Mouse (Mus musculus) neutrophil, adult 5-6 weeks (primary cell): ENCODE measurements around the gene Tmem265. TPM values are rescaled to one million over a fixed set of nuclear protein-coding genes. Genes with fewer than 3 reads are reported as not detected.

Experiments used
- ATAC-seq: fragments of 151-379, 151-347 bp; 2 replicates; pipeline ENCODE4 v1.8.0; 2017; ENCODE audit warnings: mild to moderate bottlenecking, moderate TSS enrichment; ENCODE audit not compliant: insufficient number of reproducible peaks, poor library complexity, low FRiP score, severe bottlenecking; ENCODE audit errors: extremely low read depth
- total RNA-seq: library from RNA; stranded (forward); fragments of 200-1000 nt; gene quantifications from 2 replicates; pipeline ENCODE4 v1.2.3, GENCODE M21; 2017

Gene Tmem265
- total RNA-seq, result 0.58 and 9.6 TPM in 2 replicates

- no peak for ATAC-seq
These were observed at the start of gene Tmem265 for GRCm38 (mm10) chr7:127561340-127561858. Gene Tmem265 (plus strand): TSS chr7:127561390.

GRCm38 (mm10) chr7:127511808-127512230, 49.4 kb upstream of the Tmem265 start, which contains the start of gene Srcap:
Gene Srcap (plus strand): TSS chr7:127511983.
- ATAC-seq, result peak; percentile 95

- ATAC-seq, result peak; percentile 68
These were observed 48.8 kb upstream of the Tmem265 start for GRCm38 (mm10) chr7:127512231-127513015.

DNA sequence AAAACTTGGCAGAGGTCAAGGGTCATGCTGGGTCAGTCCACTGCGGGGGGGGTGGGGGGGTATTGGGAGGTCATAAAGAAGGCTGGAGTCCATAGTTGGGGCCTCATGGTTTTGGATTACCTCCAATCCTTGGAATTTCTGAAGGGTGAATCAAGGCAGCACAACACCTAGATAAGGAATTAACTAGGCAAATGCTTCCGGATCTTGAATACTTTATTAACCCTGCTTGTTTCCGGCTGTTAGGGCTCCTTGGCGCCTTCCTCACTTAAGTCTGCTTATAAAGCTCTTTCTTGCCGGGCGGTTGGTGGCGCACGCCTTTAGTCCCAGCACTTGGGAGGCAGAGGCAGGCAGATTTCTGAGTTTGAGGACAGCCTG, 48.2 kb upstream of the Tmem265 start:
- no peak for ATAC-seq

GRCm38 (mm10) chr7:127513781-127514180, 47.4 kb upstream of the Tmem265 start:
- no peak for ATAC-seq

DNA sequence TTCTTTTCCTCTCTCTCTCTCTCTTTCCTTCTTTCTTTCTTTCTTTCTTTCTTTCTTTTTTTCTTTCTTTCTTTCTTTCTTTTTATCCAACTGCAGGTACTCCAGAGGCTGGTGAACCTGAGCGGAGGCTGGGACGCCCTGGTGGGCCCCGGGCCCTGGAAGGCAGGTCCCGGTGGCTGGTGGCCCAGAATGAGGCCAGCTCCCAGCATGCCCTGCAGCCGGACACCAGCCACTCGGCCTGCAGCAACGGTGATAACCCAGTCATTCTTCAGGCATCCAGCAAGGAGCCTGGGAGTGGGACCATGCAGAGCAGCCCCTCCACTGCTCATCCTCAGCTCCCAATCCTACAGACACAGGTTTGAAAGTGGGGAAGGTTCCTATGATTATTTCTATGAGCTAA, 45.3 kb upstream of the Tmem265 start:
- no peak for ATAC-seq

GRCm38 (mm10) chr7:127516344-127516743, 44.8 kb upstream of the Tmem265 start:
- no peak for ATAC-seq

DNA sequence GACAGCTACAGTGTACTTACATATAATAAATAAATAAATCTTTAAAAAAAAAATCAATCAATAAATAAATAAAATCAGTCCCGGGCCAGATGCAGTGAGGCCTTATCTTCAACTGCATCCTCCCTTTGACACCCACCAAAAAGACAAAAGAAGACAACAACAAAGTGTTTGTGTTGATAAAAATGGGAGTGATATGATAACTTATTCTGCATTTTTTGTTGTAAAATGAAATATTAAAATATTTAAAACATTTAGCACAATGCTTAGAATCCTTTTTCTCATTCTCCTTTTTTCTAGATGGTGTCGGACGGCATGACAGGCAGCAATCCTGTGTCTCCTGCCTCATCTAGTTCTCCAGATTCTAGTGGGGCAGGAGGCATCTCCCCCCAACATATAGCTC, 41.9 kb upstream of the Tmem265 start, which contains the start of gene Gm42715:
Gene Gm42715 (plus strand): TSS at position 301 of the 400 bp plus-strand sequence.
- ATAC-seq, result no peak

DNA sequence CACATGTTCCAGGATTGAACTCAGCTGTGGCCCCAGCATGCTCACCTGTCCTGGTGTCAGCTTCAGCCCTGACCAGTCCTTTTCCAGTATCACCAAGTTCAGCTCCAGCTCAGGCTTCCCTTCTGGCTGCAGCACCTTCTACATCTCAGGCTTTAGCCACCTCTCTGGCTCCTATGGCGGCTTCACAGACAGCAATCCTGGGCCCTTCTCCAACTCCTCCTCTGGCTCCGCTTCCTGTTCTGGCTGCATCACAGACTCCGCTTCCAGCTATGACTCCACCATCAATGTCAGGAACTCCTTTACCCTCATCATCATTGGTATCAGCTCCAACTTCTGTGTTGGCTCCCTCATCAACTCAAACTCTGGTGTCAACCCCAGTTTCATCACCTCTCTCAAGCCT, 19.5 kb upstream of the Tmem265 start:
- 0 out of 2 replicates have a peak, but pooled peaks have one; percentile 9 for ATAC-seq

GRCm38 (mm10) chr7:127549116-127549835, 11.9 kb upstream of the Tmem265 start:
- ATAC-seq, result no peak

DNA sequence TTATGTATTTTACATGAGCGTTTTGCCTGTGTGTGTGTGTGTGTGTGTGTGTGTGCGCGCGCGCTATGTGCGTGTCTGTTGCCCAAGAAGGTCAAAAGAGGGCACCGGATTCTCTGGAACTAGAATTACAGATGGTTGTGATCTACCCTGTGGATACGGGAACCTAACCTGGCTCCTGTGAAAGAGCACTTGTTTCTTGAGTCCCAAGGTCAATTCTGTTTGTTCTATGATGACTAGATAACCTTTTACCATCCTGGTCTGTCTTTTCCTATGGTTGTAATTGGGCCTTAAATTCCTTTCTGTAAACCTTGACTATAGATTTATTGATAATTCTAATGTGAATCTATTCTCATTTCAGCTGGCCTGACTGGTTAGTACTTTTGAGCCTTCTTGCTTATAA, 9.6 kb upstream of the Tmem265 start:
- ATAC-seq, result no peak

DNA sequence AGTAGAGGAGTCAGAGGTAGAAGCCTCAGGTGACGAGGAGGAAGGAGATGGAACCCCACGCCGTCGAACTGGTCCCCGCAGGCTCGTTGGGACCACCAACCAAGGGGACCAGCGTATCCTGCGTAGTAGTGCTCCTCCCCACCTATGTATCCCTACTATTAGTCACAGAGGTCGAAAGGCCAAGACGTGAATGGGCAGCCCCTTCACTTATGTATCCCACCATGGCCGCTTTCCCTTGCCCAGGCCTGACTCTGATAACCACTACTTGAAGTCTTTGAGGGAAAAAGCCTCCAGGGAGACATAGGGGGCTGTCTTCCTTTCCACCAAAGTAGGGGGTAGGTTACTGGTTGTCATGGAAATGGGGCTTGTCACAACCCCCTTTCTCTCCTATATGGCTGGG, 610 bp upstream of the Tmem265 start:
- ATAC-seq, result no peak

DNA sequence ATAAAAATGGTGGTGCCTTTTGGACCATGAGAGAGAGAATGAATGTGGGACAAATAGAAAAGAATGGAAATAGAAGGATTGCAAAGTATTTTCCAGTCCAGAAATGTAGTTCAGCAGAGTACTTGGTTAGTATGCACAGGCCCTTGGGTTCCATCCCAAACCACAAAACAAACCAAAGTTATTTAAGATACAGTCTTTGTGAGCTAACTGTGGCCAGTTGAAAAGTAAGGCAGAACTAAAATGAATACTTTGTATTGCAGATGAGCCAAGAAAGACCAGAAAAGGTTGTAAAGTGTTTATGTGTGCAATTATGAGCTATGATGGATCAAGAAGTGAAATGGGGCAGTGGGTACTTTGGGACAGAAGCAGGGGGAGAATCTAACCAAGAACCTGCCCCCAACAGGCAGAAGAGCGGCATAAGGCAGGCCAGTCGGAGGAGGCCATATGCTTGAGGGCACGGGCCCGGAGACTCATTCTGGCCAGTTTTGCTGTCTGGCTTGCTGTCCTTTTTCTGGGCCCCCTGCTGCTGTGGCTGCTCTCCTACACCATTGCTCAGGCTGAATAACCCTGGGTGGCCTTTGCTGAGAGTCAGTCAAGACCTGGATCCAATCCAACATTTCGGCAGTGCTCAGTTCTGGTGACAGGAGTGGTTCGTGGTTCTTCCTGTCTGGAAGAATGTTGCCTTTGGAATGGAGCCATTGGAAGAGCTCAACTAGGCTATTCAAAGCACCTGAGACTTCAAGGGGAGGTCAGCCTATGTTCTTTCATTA, 3.4 kb downstream of the Tmem265 start:
- ATAC-seq, result no peak

DNA sequence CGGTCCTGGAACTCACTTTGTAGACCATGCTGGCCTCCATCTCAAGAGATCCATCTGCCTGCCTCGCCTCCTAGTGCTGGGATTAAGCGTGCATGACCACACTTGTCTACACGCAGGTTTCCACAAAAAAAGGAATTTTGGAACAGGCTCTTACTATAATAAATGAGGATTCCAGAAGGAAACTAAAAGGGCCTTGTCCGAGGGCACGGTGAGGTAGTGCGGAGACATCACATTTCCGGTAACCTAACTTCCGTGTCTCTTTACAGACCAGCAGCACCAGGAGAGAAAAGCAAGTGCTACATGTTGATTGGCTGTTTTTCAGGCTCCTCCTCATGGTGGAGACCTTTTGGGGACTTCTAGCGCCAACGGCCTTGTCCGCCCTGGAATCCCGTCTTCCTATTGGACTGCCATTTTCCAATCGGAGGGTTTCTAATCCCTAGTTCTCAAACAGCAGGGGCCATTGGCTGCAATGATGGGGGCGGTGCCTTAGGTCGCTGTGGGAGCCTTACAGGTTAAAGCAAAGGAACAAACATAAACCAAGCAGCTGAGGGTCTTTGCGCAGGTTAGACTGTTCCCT, 11.8 kb downstream of the Tmem265 start, which contains the start of gene Phkg2:
Gene Phkg2 (plus strand): TSS at position 446 of the 577 bp plus-strand sequence.
- ATAC-seq, result peak; percentile 97

DNA sequence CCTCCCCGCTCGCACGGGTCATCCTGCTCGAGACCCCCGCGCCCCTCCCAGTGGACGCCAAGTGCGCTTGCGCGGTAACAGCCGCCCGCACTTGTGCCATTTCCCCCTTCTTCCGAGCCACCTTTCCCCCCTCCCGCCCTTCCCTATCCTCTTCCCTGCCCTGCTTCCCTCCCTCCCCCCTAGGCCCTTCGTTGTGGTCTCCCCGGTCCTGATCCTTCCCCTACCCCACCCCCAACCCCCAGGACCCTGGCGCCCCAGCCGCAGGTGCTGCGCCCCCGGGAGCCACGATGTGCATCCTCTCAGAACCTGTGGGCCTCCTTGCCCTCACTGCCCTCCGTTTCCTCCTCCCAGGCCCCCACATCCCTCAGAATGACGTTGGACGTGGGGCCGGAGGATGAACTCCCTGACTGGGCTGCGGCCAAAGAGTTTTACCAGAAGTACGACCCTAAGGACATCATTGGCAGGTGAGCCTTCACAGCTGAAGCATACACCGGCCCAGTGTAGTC, 12.4 kb downstream of the Tmem265 start:
- no peak for ATAC-seq

DNA sequence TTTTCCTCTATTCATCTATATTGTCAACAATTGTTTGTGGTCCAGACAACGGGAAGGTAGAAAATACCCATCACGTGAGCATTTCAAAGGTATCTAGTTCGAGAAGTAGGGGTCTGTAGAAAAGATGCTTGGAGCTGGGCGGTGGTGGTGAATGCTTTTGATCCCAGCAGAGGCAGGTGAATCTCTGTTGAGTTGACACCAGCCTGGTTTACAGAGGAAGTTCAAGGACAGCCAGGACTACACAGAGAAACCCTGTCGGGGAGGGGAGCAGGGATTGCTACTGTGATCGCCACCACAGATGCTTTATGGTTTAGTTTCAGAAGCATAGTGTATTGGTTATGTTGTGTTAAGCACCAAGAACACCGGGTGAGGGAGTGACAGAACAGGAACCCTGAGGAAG, 12.9 kb downstream of the Tmem265 start:
- no peak for ATAC-seq

- ATAC-seq, result no peak
These were observed 22.1 kb downstream of the Tmem265 start for GRCm38 (mm10) chr7:127583260-127583659.

DNA sequence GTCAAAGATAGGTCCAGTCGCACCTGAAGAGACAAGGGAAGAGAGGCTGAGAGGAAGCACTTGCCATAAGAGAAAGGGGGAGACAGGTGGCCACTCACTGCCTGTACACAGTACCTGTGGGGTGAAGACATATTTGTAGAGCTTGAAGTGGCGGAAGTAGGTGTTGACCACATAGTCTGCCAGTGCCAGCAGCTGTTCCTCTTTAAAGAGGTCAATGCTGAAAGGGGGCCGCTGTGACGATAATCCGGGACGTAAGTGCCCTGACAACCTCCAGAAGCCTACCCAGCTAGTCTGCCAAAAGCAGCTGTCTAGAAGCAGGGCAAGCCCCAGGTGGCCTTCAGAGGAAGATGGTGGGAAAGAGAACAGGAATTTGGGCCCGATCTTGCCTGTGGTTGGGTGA, 23.8 kb downstream of the Tmem265 start:
- peak; percentile 20; the same call in 1 of the 2 replicates for ATAC-seq

DNA sequence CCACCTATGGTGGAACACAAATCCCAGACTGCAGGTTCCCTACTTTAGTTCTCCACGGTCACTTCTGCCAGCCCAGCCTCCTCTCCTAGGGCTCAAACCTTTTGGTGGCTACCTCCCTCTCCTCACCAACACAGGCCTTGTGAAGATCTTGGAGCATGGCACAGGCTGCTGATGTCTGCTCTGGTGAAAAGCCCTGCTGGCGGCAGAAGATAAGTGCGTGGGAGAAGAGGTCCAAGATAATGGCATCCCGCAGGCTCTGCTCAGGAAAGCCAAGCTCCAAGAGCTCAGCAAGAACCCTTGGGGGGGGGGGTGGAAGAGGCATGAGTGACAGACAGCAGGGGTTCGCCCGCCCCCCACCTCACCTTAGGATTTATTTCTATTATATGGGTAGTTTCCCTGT, 25.0 kb downstream of the Tmem265 start:
- ATAC-seq, result no peak
